Mouse (Mus musculus) liver, adult (tissue): ENCODE measurements around the gene Vmo1.

Experiments
- GATA4 ChIP-seq: IDR thresholded peaks from 2 replicates; pipeline ENCODE4 v1.6.1; 2014; ENCODE audit warnings: mild to moderate bottlenecking, low read length; ENCODE audit not compliant: insufficient replicate concordance

Vmo1 gene

GRCm38 (mm10) chr11:70526211-70526610, 11.8 kb upstream of the Vmo1 start:
- no peak for TF ChIP-seq GATA4

DNA sequence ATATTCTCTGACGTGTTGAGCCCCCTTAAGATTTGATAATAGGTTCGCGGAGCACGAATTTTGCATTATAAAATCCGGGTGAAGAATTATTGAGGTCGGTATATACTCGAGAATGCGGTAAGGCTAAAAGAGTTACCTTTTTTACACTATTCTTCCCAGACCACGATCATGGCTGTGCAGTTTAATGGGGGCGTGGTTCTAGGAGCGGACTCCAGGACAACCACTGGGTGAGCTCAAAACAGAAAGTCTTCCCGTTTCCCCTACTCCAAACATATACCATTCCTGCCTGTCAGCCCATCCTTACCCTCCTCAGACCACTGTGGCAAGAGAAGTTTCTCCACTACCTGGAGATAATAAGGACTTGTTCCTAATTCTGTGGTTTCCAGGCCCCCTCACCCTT, 11.3 kb upstream of the Vmo1 start:
- TF ChIP-seq GATA4, result no peak

DNA sequence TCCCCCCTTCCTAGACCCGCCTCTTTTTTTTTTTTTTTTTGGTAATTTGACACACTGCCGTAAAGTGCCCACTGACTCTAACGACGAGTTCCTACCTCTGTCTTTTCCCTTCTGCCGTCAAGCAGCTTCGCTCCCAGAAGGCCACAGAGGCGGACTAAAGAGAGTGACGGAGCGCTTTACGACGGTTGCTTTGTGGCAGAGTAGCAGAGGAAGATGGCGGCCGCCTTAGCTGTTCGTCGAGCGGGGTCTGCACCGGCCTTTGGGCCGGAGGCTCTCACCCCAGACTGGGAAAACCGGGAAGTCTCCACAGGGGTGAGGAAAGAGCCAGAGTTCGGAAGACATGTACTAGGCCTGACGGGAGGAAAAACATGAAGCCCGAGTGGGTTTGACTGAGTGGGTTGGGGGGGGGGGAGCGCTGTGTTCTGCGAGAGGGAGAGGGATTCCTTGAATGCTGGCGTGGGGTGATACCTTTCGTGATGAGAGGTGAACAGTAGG, 10.8 kb upstream of the Vmo1 start, which contains the start of gene Psmb6:
Gene Psmb6, plus strand, starts transcription at position 184 of the 495 bp plus-strand sequence.
- no peak for TF ChIP-seq GATA4

DNA sequence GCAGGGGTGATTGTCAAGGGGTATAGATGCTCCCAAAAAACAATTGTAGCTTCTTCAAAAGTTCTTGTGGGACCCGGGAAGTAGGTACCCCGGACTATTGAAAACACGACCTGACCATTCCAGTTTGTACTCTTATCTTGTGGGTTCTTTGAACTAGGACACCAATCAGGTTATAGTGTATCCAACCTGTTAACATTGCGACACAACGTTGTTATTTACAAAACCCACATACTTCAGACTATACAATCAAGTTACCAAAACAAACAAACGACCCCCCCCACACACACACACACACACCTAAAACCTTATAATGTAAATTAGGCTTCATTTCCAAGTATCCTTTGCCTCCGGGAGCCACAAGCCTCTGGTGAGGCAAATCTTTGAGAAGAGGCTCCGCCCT, 10.4 kb upstream of the Vmo1 start:
- TF ChIP-seq GATA4, result peak; percentile 34; the same call in 1 of the 2 replicates

GRCm38 (mm10) chr11:70520178-70520769, 5.9 kb upstream of the Vmo1 start:
- TF ChIP-seq GATA4, result no peak

DNA sequence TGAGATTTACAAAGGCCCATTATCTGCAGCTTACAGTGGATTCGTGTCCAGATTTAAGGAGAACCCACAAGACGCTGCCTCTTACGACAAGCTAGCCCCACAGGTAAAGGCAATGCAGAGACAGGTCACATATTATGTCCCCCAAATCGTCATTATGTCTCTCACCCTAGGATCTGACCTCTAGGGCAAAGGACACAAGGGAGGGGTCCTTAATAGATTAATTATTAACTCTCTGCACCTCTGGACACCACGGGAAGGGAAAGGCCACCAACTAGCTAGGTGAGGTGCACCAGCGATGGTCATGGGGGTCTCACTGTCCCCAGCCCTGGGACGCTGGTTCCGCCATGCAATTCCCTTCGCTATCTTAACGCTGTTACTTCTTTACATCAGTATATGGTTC, 4.5 kb upstream of the Vmo1 start, which contains the start of gene Gltpd2:
Gene Gltpd2, plus strand, starts transcription at position 274 of the 400 bp plus-strand sequence.
- peak; percentile 33; the same call in 1 of the 2 replicates for TF ChIP-seq GATA4

DNA sequence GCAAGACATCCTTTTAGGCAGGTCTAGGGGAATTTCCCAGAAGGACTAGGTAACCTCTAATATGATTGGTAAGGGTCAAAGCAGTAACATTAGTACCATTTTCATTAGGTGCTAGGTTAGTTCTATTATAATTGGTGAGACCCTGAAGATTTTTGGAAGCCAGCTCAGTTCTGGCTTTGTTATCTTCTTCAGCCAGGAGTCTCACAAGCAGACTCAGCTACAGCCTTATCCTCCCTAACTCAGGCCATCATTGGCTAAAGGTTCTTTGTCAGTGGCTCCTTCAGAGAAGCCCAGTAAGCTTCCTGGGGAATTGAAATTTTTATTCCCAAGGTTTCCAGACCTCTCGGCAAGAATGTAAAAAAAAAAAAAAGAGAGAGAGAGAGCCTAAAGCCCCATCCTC, 4.0 kb upstream of the Vmo1 start:
- TF ChIP-seq GATA4, result no peak

DNA sequence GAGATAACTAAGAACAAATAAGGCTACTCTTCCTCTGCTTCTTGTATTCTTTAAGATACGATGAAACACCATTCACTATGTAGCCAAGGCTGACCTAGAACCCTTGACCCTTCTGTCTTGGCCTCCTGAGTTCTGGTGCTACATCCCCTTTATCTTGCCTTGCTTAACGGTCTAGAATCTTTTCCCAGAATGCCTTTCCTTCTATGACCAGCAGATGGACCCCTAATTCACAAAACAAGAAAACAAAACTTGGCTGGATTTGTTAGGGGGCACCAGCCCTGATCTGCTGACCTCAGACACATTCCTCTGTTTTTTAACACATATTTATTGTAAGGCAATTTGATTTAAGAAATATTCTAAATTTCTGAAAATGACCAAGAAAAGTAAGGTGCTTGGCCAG, 1.9 kb upstream of the Vmo1 start:
- TF ChIP-seq GATA4, result no peak

- no peak for TF ChIP-seq GATA4
Observed at GRCm38 (mm10) chr11:70513520-70513919, 896 bp downstream of the Vmo1 start.

DNA sequence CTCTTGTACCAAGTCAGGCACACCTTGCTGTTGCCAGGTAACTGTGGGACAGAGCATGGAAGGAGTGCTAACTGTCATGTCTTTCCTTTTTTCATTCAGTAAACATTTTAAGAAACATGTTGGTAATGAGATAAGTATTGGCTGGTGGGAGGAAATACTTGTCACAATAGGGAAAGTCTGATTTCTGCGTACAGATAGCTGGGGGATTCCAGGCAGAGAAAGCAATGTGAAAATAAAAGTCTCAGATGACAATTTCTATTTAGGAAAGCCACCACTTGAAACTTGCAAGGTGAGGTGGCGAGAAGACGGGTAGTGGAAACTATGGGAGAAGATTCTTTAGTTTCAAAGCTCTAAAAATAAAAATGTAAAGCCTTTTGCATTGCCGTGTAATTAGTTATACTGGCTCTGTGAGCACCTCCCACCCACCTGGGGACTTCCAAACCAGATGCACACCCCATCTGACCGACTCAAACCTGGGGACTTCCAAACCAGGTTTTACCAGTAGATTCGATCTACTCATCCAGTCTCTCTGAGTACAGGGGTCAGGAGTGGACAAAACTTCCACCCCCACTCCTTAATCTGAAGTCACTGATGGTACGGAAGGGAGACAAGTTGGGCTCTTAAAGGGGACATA, 1.6 kb downstream of the Vmo1 start:
- no peak for TF ChIP-seq GATA4

- no peak for TF ChIP-seq GATA4
Observed at GRCm38 (mm10) chr11:70511825-70512224, 2.6 kb downstream of the Vmo1 start.

DNA sequence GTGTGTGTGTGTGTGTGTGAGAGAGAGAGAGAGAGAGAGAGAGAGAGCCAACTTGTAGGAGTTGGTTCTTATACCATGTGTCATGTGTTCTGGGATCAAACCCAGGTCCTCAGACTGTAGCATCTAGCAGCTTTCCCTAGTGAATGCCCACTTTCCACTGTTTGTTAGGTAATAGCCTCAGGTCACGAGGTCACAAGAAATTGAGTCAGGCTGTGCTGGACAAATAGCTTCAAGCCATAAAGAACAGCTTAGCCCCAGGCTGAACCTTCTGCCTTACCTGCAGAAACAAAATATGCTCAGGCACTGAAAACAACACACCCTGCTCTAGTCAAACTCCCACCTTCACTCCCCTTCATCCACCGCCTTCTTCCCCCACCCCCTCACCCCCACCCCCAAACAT, 3.2 kb downstream of the Vmo1 start:
- no peak for TF ChIP-seq GATA4

DNA sequence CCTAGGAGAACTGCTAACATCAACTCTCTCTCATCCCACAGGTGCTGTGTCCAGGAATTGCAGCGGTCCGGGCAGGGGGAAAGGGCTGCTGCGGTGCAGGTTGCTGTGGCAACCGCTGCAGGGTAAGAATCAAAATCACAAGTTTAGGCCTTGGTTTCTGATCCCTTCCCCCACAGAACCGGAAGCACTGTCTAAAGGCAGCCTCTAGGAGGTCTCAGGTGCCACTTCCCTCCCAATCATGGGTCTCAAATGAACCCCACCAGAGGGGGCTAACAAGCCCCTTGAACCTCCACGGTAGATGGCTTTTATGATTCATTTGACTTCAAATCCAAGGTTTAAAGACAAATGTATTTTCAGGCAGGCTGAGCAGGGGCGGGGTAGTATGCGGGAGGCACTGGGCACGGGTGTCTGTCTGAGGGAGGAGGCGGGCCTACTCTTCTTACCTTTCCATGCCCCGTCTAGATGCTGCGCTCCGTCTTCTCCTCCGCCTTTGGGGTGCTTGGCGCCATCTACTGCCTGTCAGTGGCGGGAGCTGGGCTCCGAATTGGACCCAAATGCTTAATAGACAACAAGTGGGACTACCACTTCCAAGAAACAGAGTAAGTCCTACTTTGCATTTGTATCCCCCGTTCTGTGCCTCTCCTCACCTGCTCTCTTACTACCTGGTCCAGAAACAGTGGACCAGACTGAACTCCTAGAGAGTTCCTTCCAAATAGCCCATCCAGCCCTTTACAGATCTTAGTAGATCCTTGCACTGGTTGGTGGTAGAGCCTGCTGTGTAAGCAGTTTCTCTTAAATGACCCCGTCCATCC, 4.5 kb downstream of the Vmo1 start:
- TF ChIP-seq GATA4, result no peak

DNA sequence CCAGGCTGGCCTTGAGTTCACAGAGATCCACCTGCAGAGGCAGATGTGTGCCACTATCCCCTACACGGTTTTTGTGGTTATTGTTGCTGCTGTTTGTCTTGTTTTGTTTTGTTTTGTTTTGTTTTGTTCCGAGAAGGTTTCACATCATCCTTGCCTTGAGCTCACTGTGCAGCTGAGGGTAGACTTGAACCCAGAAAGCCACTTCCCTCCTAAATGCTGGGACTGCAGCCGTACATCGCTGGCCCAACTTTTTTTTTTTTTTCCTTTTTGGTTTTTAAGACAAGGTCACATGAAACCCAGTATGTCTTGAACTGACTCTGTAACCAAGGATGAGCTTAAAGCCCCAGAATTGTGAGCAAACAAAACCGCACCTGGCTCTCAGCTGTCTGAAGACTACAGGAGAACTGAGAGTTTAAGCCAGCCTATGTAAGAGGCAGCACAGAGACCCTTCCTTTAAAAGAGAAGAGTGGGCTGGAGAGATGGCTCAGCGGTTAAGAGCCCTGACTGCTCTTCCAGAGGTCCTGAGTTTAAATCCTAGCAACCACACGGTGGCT, 7.4 kb downstream of the Vmo1 start:
- TF ChIP-seq GATA4, result no peak

DNA sequence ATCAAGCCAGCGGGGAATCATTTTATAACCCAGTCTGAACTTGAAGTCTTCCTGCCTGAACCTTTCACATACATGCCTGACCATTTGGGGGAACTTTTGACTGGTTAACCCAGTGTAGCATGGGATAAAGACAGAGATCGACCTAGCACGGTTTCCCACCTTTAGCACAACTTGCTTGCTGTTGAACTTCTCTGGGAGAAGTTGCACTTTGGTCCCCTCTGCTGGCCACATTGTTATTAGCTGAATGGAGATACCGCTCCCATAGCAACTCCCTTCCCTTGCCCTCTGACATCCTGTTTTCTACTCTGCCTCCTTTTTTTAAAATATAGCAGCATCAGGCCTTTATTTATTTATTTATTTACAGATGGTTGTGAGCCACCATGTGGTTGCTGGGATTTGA, 8.0 kb downstream of the Vmo1 start:
- peak; percentile 50; the same call in 1 of the 2 replicates for TF ChIP-seq GATA4
